In the genomic region with DNA sequence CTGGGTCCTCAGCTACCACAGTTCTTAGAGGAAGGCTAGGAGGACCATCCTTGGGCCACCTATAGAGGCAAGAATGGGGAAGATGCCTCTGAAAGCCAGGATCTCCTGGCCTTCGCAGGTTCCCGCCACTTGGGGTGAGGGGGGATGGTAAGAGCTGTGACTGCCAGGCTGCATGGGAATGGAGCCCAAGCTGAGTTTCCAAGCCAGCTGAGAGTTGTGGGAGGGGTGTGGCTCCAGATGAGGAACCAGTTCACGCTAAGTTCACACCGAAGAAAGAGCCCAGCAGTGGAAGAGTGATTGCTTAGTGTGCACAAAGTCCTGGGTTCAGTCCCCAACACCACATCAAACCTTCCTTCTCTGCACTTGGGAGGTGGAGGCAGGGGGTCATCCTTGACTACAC, we compare ENCODE assay signal across 29 mouse cellular contexts. TPM values are rescaled to one million over a fixed set of nuclear protein-coding genes. Genes with fewer than 3 reads are reported as not detected.
A peak's percentile ranks its signal among the peaks of the same experiment; 100 is the strongest.
DNase-seq lines count a peak whose midpoint lies in the region; ATAC-seq lines count a peak whose summit lies in the region.
"Had no signal": no experiment of that assay in that cellular context is flagged by ENCODE, and none has a peak within 500 bp of the region (broad histone marks: within the 10 kb centered on the region; RNA-seq: fewer than 3 reads in every experiment).

No protein-coding gene starts in this region.

- H3K27ac ChIP-seq in heart, embryonic 14.5 days (replicated peaks in 1 of 2; ENCODE audit: control insufficient read depth in 1 of 2, insufficient read depth in 1 of 2, low read depth in 2 of 2, low read length in 2 of 2), result no peak overlapping the region
- H3K27ac ChIP-seq: embryonic facial prominence, embryonic 12.5 days; limb, embryonic 12.5 days; liver, embryonic 15.5 days; midbrain, embryonic 13.5 days; neural tube, embryonic 13.5 days; stomach, postnatal 0 days had no signal

- peak overlapping the region; percentile 55 for H3K4me2 ChIP-seq in heart, embryonic 14.5 days (ENCODE audit: low read length)
- H3K4me2 ChIP-seq: midbrain, embryonic 13.5 days had no signal

- H3K9me3 ChIP-seq in heart, embryonic 14.5 days (ENCODE audit: control insufficient read depth, low read length), result no peaks in the 10 kb centered on the region
- H3K9me3 ChIP-seq: embryonic facial prominence, embryonic 12.5 days; limb, embryonic 12.5 days; liver, embryonic 15.5 days; midbrain, embryonic 13.5 days; neural tube, embryonic 13.5 days had no signal

- H3K36me3 ChIP-seq in heart, embryonic 14.5 days (ENCODE audit: control insufficient read depth, insufficient read depth, low read length), result no peaks in the 10 kb centered on the region
- H3K36me3 ChIP-seq: embryonic facial prominence, embryonic 12.5 days; limb, embryonic 12.5 days; liver, embryonic 15.5 days; midbrain, embryonic 13.5 days; neural tube, embryonic 13.5 days had no signal

- 67% methylated on average over 4 of the region's 4 CpGs for WGBS in heart, embryonic 14.5 days

- ATAC-seq in heart, embryonic 14.5 days (ENCODE audit: insufficient number of reproducible peaks, insufficient read depth, low FRiP score, low read depth), result no peak
- peak; percentile 20; the same call in 1 of the 2 replicates for ATAC-seq in common myeloid progenitor, adult 5-6 weeks (replicated peaks; ENCODE audit: low read depth, poor library complexity, severe bottlenecking)
- ATAC-seq: forebrain, embryonic 14.5 days; hindbrain, embryonic 16.5 days had no signal

- DNase-seq in adrenal gland, postnatal 10 days, result peak; percentile 48
- no peak for DNase-seq in adrenal gland, adult (ENCODE audit: inconsistent age in 2 of 2, low spot score in 1 of 2)
- no peak for DNase-seq in heart, postnatal 25 days (ENCODE audit: low spot score)
- DNase-seq in ES-CJ7 (ENCODE audit: low read depth, low spot score), result peak; percentile 58
- DNase-seq in layer of hippocampus, adult 11-12 months (ENCODE audit: low spot score), result no peak
- DNase-seq in left cerebral cortex, postnatal 25 days (ENCODE audit: low spot score in 2 of 2), result no peak
- DNase-seq: cerebellum, adult 2 months; cerebellum, postnatal 25 days; gastrocnemius, postnatal 14 days; heart, adult 18-20 months; kidney, adult 8-10 months; kidney, postnatal 10 days; layer of hippocampus, adult 9-11 months; lung, embryonic 14.5 days; lung, postnatal 36 days; right cerebral cortex, postnatal 4 days; thymus, adult 18-20 months; thymus, postnatal 36 days had no signal

- intact Hi-C loops in heart, postnatal 25 days (cut with DNase I), result loop anchor here (2.0 kb wide), 1 partner anchor 53 kb away; no protein-coding TSS in a partner anchor
- intact Hi-C loops in left cerebral cortex, postnatal 25 days (cut with DNase I), result no loop called here

- no peak overlapping the region for H3K9ac ChIP-seq in heart, embryonic 14.5 days (ENCODE audit: low read length)
- H3K9ac ChIP-seq: limb, embryonic 12.5 days; liver, embryonic 15.5 days; lung, embryonic 14.5 days; midbrain, embryonic 13.5 days; neural tube, embryonic 13.5 days had no signal

- H3K4me3 ChIP-seq in heart, embryonic 14.5 days (ENCODE audit: control insufficient read depth in 1 of 2, insufficient read depth in 1 of 2, low read depth in 1 of 2, low read length in 2 of 2), result no peak overlapping the region
- H3K4me3 ChIP-seq: embryonic facial prominence, embryonic 12.5 days; limb, embryonic 12.5 days; liver, embryonic 15.5 days; midbrain, embryonic 13.5 days; neural tube, embryonic 13.5 days had no signal

- peaks cover 10 to 19% of the 10 kb centered on the region in 2 experiments; a peak in 3 of 4 replicates for H3K4me1 ChIP-seq in heart, embryonic 14.5 days (ENCODE audit: control insufficient read depth in 2 of 2, insufficient read depth in 2 of 2, low read length in 2 of 2)

- no peaks in the 10 kb centered on the region for H3K27me3 ChIP-seq in heart, embryonic 14.5 days (ENCODE audit: control insufficient read depth, insufficient read depth, low read length)
- H3K27me3 ChIP-seq: embryonic facial prominence, embryonic 12.5 days; liver, embryonic 15.5 days; neural tube, embryonic 13.5 days had no signal

RNA-seq across cellular contexts. Expression of gene Csrnp1, which starts 22.2 kb away (rescaled TPM):
- 10 to 100 TPM; 11.9 to 24.0 TPM for total RNA-seq in adrenal gland, postnatal 10 days (2021)
- polyA plus RNA-seq in heart, embryonic 14.5 days (2014; fragmentation: Nextera tagmentation; extraction: Ambion mirVana), result 1.7 and 3.2 TPM in 2 replicates
- total RNA-seq in heart, postnatal 25 days (2021), result 10 to 100 TPM in 1 of 2 experiments, 1 to 10 TPM in 1; 10.0 to 13.3 TPM
- 11.9 and 16.9 TPM in 2 replicates for total RNA-seq in common myeloid progenitor, adult 5-6 weeks (2017)
- 10 to 100 TPM; 14.2 to 16.1 TPM for total RNA-seq in left cerebral cortex, postnatal 25 days (2021)

RNA-seq across cellular contexts. Expression of gene Ttc21a, which starts 24.8 kb away (rescaled TPM):
- under 1 TPM; 0.21 to 0.33 TPM for total RNA-seq in adrenal gland, postnatal 10 days (2021)
- polyA plus RNA-seq in heart, embryonic 14.5 days (2014; fragmentation: Nextera tagmentation; extraction: Ambion mirVana), result 0.07 and 0.49 TPM in 2 replicates
- not detected for total RNA-seq in heart, postnatal 25 days (2021)
- 0.15 and 0.46 TPM in 2 replicates for total RNA-seq in common myeloid progenitor, adult 5-6 weeks (2017)
- total RNA-seq in left cerebral cortex, postnatal 25 days (2021), result under 1 TPM; 0.43 to 0.60 TPM
- total RNA-seq: gastrocnemius, postnatal 14 days; liver, adult 2 months had no signal
- polyA plus RNA-seq: liver, adult 2 months had no signal

RNA-seq across cellular contexts. Expression of gene Gorasp1, which starts 24.9 kb away (rescaled TPM):
- total RNA-seq in adrenal gland, postnatal 10 days (2021), result 10 to 100 TPM; 18.9 to 25.7 TPM
- 19.5 and 23.2 TPM in 2 replicates for polyA plus RNA-seq in heart, embryonic 14.5 days (2014; fragmentation: Nextera tagmentation; extraction: Ambion mirVana)
- total RNA-seq in heart, postnatal 25 days (2021), result 10 to 100 TPM; 28.1 to 31.5 TPM
- total RNA-seq in common myeloid progenitor, adult 5-6 weeks (2017), result 6.3 and 11.6 TPM in 2 replicates
- 10 to 100 TPM; 32.6 to 35.4 TPM for total RNA-seq in left cerebral cortex, postnatal 25 days (2021)

Comparison
In these comparisons a context has a peak if more than half of its experiments do, and no peak if none do; other contexts are left out.
1. DNase-seq: peak in adrenal gland, postnatal 10 days (single experiment) and ES-CJ7 (single experiment); none in adrenal gland, adult (0 of 2), heart, postnatal 25 days (single experiment), layer of hippocampus, adult 11-12 months (single experiment) and left cerebral cortex, postnatal 25 days (0 of 2).